Mouse (Mus musculus) liver, embryonic 14.5 days (tissue): ENCODE data around the gene Qsox2. TPM values are rescaled to one million over a fixed set of nuclear protein-coding genes. Genes with fewer than 3 reads are reported as not detected.

Source experiments
- ATAC-seq: fragments of 200-750 bp; cut with Nextera tagmentation; 2 replicates; pipeline ENCODE4 v1.8.0; 2017; ENCODE audit warnings: moderate number of reproducible peaks, mild to moderate bottlenecking, moderate library complexity; ENCODE audit not compliant: insufficient read depth
- DNase-seq, 3 experiments: peaks; one replicate each; pipeline ENCODE4 v3.0.0-alpha.2; 2012 to 2013; ENCODE audit warnings: low read depth in 3 of 3, low spot score in 3 of 3
- H3K27ac ChIP-seq: fragments of 300-500 bp; sonication (generic); 2 replicates; pipeline ENCODE4 v1.5.1; 2014; ENCODE audit warnings: moderate library complexity, mild to moderate bottlenecking, control low read depth, inconsistent platforms
- H3K27me3 ChIP-seq: fragments of 300-500 bp; sonication (generic); 2 replicates; pipeline ENCODE4 v1.6.1; 2014; ENCODE audit warnings: mild to moderate bottlenecking, low read length, moderate library complexity; ENCODE audit not compliant: control insufficient read depth, insufficient read depth
- H3K36me3 ChIP-seq: fragments of 300-500 bp; sonication (generic); replicated peaks from 2 replicates; pipeline ENCODE4 v1.6.1; 2014; ENCODE audit warnings: low read depth; ENCODE audit not compliant: control insufficient read depth, insufficient read depth
- H3K4me1 ChIP-seq, 2 experiments: fragments of 200-500 bp in 1 of 2; fragments of 300-500 bp in 1 of 2; sonication (generic) in 1 of 2; replicated peaks; 2 replicates each; pipeline ENCODE4 v1.6.1; 2012 to 2014; ENCODE audit warnings: antibody characterized with exemption in 1 of 2, inconsistent platforms in 1 of 2, low read length in 1 of 2; ENCODE audit not compliant: control insufficient read depth in 2 of 2, insufficient read depth in 2 of 2
- H3K4me2 ChIP-seq: fragments of 300-500 bp; sonication (generic); 2 replicates; pipeline ENCODE4 v1.6.1; 2014; ENCODE audit warnings: low read depth, mild to moderate bottlenecking, control low read depth, moderate library complexity
- H3K4me3 ChIP-seq, 2 experiments: fragments of 200-500 bp in 1 of 2; fragments of 300-500 bp in 1 of 2; sonication (generic) in 1 of 2; 2 replicates each; pipeline ENCODE4 v1.5.1; 2012 to 2014; ENCODE audit warnings: low read depth in 2 of 2, low read length in 2 of 2, mild to moderate bottlenecking in 2 of 2, control low read depth in 1 of 2, inconsistent platforms in 1 of 2, moderate library complexity in 1 of 2; ENCODE audit not compliant: insufficient read depth in 1 of 2
- H3K9ac ChIP-seq: fragments of 300-500 bp; sonication (generic); replicated peaks from 2 replicates; pipeline ENCODE4 v1.6.1; 2014; ENCODE audit warnings: mild to moderate bottlenecking, control low read depth, moderate library complexity
- H3K9me3 ChIP-seq: fragments of 300-500 bp; sonication (generic); 2 replicates; pipeline ENCODE4 v1.6.1; 2016; ENCODE audit warnings: low read length, mixed read lengths; ENCODE audit not compliant: control insufficient read depth
- CTCF ChIP-seq: IDR thresholded peaks from 2 replicates; pipeline ENCODE4 v1.5.1; 2016; ENCODE audit warnings: antibody characterized with exemption, low read depth, control low read depth
- EP300 ChIP-seq: IDR thresholded peaks from 2 replicates; pipeline ENCODE4 v1.6.1; 2016; ENCODE audit warnings: antibody characterized with exemption, low read depth
- WGBS: fragments of 180-500 bp; shearing (Covaris S2); extraction: QIAGEN DNeasy Blood & Tissue Kit; methylation state at CpG from one replicate; pipeline ENCODE4 v1.1.7; 2014; ENCODE audit not compliant: insufficient replicate concordance; 5-methylcytosine and 5-hydroxymethylcytosine counted together
- polyA plus RNA-seq, 2 experiments: library from polyadenylated mRNA; depleted of rRNA in 1 of 2; stranded (reverse) in 1 of 2; unstranded in 1 of 2; fragments of >200 nt; fragmentation: Nextera tagmentation in 1 of 2; extraction: Ambion mirVana in 1 of 2; gene quantifications; 2 replicates each; pipeline versions ENCODE4 v1.2.1 to v1.2.3; 2012 to 2014

The Qsox2 gene
- 4.5 and 4.7 TPM in 2 replicates for polyA plus RNA-seq (2012; rRNA removed)
- 3.8 and 4.3 TPM in 2 replicates for polyA plus RNA-seq (2014; fragmentation: Nextera tagmentation; extraction: Ambion mirVana)

DNA sequence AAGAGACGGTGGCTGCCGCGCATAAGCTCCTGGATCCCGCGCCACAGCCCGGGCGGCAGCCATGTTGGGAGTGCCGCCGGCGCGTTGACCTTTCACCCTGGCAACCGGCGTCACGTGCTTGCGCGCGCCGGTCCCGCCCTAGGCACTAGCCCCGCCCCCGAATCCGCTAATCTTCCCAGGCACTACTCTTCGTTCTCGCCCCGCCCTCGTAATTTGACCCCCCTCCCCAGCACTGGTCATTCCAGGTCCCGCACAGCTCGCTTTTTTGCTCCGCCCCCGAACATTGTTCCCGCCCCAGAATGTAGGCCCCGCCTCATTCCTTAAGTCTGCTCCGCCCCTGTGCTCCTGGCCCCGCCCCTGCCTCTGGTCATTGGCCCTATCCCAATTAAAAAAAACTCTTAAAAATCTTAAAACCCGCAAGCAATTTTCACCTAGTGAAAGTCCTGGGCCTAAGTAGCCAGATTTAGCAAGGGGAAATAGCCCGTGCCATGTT, at the start of gene Qsox2:
TSS of gene Qsox2 (minus strand) at position 236 of the 493 bp plus-strand sequence.
- H3K9me3 ChIP-seq: no peaks in the 10 kb centered on the region
- H3K9ac ChIP-seq: peak within 1 kb of the TSS; percentile 90
- H3K4me1 ChIP-seq: peaks cover 13 to 24% of the 10 kb centered on the region in 2 experiments
- peak within 1 kb of the TSS; percentile 88 to 93 for H3K4me3 ChIP-seq
- peak within 1 kb of the TSS; percentile 78 for H3K4me2 ChIP-seq
- H3K27me3 ChIP-seq: no peaks in the 10 kb centered on the region
- DNase-seq (peak; percentile 76 to 82 (median 79)), ATAC-seq (peak; percentile 89)
- 1% methylated on average over 36 of the region's 36 CpGs for WGBS
- TF ChIP-seq EP300 (no peak), CTCF (no peak)
- H3K27ac ChIP-seq: peak within 1 kb of the TSS; percentile 58
- H3K36me3 ChIP-seq: no peaks in the 10 kb centered on the region

DNA sequence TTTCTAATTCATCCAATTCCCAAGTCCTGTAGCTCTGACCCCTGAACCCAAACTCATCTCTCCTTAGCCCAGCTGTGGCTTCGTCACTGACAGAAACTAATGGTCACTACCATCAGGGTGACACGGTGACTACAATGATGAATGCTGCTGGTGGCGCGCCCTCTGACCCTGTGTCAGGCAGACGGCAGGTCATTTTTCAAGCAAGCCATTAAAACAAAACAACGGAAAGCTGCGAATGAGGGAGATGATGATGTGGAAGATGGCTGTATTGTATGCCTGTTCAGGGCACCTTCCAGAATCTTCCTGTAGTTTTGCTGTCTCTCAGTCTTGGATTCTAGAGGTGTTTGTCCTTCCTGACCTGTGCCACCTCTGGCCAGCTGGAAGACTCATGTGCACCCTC, 49.1 kb upstream of the Qsox2 start:
- 64% methylated on average over 7 of the region's 7 CpGs for WGBS
- ATAC-seq: no peak

DNA sequence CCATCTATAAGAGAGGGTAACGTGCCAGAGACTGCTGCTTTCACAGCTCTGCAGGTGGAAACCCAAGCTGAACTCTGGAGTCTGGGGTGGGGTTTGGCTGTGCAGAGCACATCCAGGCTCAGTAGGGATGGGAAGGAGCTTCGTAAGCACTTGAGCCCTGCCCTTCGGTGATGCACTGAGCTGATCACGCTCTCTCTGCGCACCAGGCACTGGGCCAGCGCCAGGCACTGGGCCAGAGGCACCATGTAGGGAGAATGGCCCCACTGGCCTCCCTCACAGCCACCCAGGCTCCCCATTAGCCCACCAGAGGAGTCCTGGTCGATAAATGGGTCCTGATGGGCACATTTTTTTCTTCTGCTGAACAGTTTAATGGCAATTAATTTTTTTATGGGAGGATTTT, 48.5 kb upstream of the Qsox2 start:
- no peak overlapping the region for H3K4me3 ChIP-seq
- ATAC-seq: no peak
- no peak for DNase-seq

More for the DNA sequence above, 49.1 kb upstream of the Qsox2 start:
- no peaks in the 10 kb centered on the region for H3K36me3 ChIP-seq
- H3K4me1 ChIP-seq: no peaks in the 10 kb centered on the region
- no peaks in the 10 kb centered on the region for H3K9me3 ChIP-seq
- no peak for DNase-seq
- no peak overlapping the region for H3K4me3 ChIP-seq
- H3K27me3 ChIP-seq: no peaks in the 10 kb centered on the region
- no peak overlapping the region for H3K4me2 ChIP-seq
- no peak overlapping the region for H3K9ac ChIP-seq
- no peak overlapping the region for H3K27ac ChIP-seq
- no peak for TF ChIP-seq EP300
- TF ChIP-seq CTCF: no peak

DNA sequence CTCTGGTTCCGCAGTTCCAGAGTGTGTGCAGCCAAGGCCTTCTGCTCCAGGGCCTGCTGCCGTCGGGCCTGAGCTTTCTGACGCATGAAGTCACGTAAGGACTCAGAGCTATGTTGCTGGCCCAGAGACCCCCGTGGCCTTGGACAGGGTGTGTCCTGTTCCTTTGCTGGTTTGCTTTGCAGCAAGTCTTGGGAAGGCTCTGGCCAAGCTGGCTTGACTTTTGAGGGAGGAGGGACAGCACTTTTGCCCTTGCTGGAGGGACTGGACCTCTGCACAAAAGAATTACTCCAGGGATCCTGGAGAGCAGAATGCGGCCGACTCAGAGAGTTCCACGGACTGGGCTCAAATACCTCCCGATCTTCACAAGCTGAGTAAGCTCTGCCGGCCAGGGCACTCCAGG, 43.3 kb upstream of the Qsox2 start:
- DNase-seq (no peak), ATAC-seq (no peak)
- H3K9ac ChIP-seq: no peak overlapping the region
- H3K36me3 ChIP-seq: no peaks in the 10 kb centered on the region
- 69% methylated on average over 11 of the region's 11 CpGs for WGBS
- H3K4me3 ChIP-seq: no peak overlapping the region
- no peaks in the 10 kb centered on the region for H3K4me1 ChIP-seq
- no peaks in the 10 kb centered on the region for H3K9me3 ChIP-seq
- no peaks in the 10 kb centered on the region for H3K27me3 ChIP-seq
- no peak overlapping the region for H3K27ac ChIP-seq
- TF ChIP-seq CTCF (no peak), EP300 (no peak)
- no peak overlapping the region for H3K4me2 ChIP-seq

More for the DNA sequence above, 48.5 kb upstream of the Qsox2 start:
- TF ChIP-seq CTCF (no peak), EP300 (no peak)
- Histone ChIP-seq H3K4me2 (no peak overlapping the region), H3K4me1 (no peaks in the 10 kb centered on the region), H3K27me3 (no peaks in the 10 kb centered on the region), H3K9ac (no peak overlapping the region), H3K9me3 (no peaks in the 10 kb centered on the region), H3K36me3 (no peaks in the 10 kb centered on the region), H3K27ac (no peak overlapping the region)
- WGBS: 62% methylated on average over 7 of the region's 7 CpGs

DNA sequence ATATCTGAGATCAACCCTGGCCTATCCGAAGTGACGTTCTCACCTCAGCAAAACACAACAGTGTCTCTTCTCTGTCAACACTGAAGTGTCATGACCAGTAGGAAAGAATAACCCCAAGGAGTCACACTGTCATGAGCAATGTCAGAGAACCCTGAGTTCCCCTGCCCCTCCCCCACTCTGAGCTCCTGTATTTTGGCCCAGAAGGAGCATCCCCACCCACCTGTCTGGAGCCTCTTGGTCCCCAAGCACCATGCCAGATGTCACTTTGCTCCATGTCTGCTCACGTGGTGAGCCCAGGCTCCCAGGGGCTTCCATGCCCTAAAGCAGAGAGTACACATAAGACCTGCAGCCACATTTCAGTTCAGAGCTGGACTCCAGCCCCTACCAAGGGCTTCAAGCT, 42.4 kb upstream of the Qsox2 start:
- Histone ChIP-seq H3K36me3 (no peaks in the 10 kb centered on the region), H3K9me3 (no peaks in the 10 kb centered on the region), H3K27me3 (no peaks in the 10 kb centered on the region), H3K9ac (no peak overlapping the region), H3K4me3 (no peak overlapping the region), H3K4me1 (no peaks in the 10 kb centered on the region), H3K27ac (no peak overlapping the region), H3K4me2 (no peak overlapping the region)
- ATAC-seq (no peak), DNase-seq (no peak)
- TF ChIP-seq EP300 (no peak), CTCF (no peak)
- WGBS: 55% methylated on average over 3 of the region's 3 CpGs
